Mouse (Mus musculus): Measurements from ENCODE around the gene Rxrb. TPM values are rescaled to one million over a fixed set of nuclear protein-coding genes. Genes with fewer than 3 reads are reported as not detected.
A peak's percentile ranks its signal among the peaks of the same experiment; 100 is the strongest.

Gene Rxrb
- total RNA-seq, 2 experiments from 2014 or later, result 80.6 to 84.1 TPM

GRCm38 (mm10) chr17:34024861-34025755 lies 6.5 kb upstream of the Rxrb start:
- DNase-seq (ENCODE audit: low spot score in 2 of 2), result no peak

GRCm38 (mm10) chr17:34025756-34026151 lies 5.9 kb upstream of the Rxrb start:
- DNase-seq (ENCODE audit: low spot score in 2 of 2), result no peak

GRCm38 (mm10) chr17:34026221-34026620 lies 5.4 kb upstream of the Rxrb start:
- DNase-seq (ENCODE audit: low spot score in 2 of 2), result no peak

- DNase-seq (ENCODE audit: low spot score in 2 of 2), result no peak
Observed at GRCm38 (mm10) chr17:34026917-34027655, 4.5 kb upstream of the Rxrb start.

- peak; percentile 78 to 91 for DNase-seq (ENCODE audit: low spot score in 2 of 2)
Observed at GRCm38 (mm10) chr17:34027656-34028223, 3.9 kb upstream of the Rxrb start, which contains the start of gene H2-Ke6. Gene H2-Ke6, minus strand, starts transcription at chr17:34028060.

GRCm38 (mm10) chr17:34028501-34029149 lies 3.0 kb upstream of the Rxrb start:
- DNase-seq (ENCODE audit: low spot score in 2 of 2), result no peak

GRCm38 (mm10) chr17:34029150-34029889 lies 2.3 kb upstream of the Rxrb start:
- DNase-seq (ENCODE audit: low spot score in 2 of 2), result no peak

GRCm38 (mm10) chr17:34029890-34030595 lies 1.6 kb upstream of the Rxrb start:
- DNase-seq (ENCODE audit: low spot score in 2 of 2), result no peak

GRCm38 (mm10) chr17:34030861-34031326 lies 718 bp upstream of the Rxrb start:
- no peak for DNase-seq (ENCODE audit: low spot score in 2 of 2)

GRCm38 (mm10) chr17:34032174-34032632 lies 591 bp downstream of the Rxrb start:
- DNase-seq (ENCODE audit: low spot score in 2 of 2), result peak; percentile 47 to 69

- DNase-seq (ENCODE audit: low spot score in 2 of 2), result no peak
Observed at GRCm38 (mm10) chr17:34032806-34033205, 1.2 kb downstream of the Rxrb start.

- no peak for DNase-seq (ENCODE audit: low spot score in 2 of 2)
Observed at GRCm38 (mm10) chr17:34033441-34033840, 1.8 kb downstream of the Rxrb start.

GRCm38 (mm10) chr17:34034064-34034463 lies 2.5 kb downstream of the Rxrb start:
- DNase-seq (ENCODE audit: low spot score in 2 of 2), result peak; percentile 57 to 74

- no peak for DNase-seq (ENCODE audit: low spot score in 2 of 2)
Observed at GRCm38 (mm10) chr17:34035517-34035916, 3.9 kb downstream of the Rxrb start.

GRCm38 (mm10) chr17:34036647-34037046 lies 5.0 kb downstream of the Rxrb start:
- no peak for DNase-seq (ENCODE audit: low spot score in 2 of 2)

GRCm38 (mm10) chr17:34037241-34037640 lies 5.6 kb downstream of the Rxrb start:
- no peak for DNase-seq (ENCODE audit: low spot score in 2 of 2)

GRCm38 (mm10) chr17:34038440-34038839 lies 6.8 kb downstream of the Rxrb start:
- peak; percentile 55 to 60 for DNase-seq (ENCODE audit: low spot score in 2 of 2)

- DNase-seq (ENCODE audit: low spot score in 2 of 2), result no peak
Observed at GRCm38 (mm10) chr17:34038878-34039561, 7.4 kb downstream of the Rxrb start, which contains the start of gene Col11a2. Gene Col11a2, plus strand, starts transcription at chr17:34039437.
